Mouse (Mus musculus) layer of hippocampus, adult 18-20 months (tissue): ENCODE measurements around the gene Map3k21. TPM values are rescaled to one million over a fixed set of nuclear protein-coding genes. Genes with fewer than 3 reads are reported as not detected.
A peak's percentile ranks its signal among the peaks of the same experiment; 100 is the strongest.

Experiments
- DNase-seq, 2 experiments: peaks; one replicate each; pipeline ENCODE4 v3.0.0; 2022; ENCODE audit warnings: low spot score in 2 of 2
- long read RNA-seq: library from polyadenylated mRNA; stranded (forward); transcript quantifications from one replicate; pipeline ENCODE4 v2.0.0, GENCODE M21; 2021
- total RNA-seq, 2 experiments: library from RNA; stranded (reverse); gene quantifications; 2 replicates each; pipeline ENCODE4 v1.2.3; 2021

The Map3k21 gene
- 1 to 10 TPM; 1.3 to 1.5 TPM for total RNA-seq
- long read RNA-seq, partial matches to known transcripts, result 1 of 2 reads
- long read RNA-seq, other reads (novel, unspliced or antisense), result 1 of 2 reads

DNA sequence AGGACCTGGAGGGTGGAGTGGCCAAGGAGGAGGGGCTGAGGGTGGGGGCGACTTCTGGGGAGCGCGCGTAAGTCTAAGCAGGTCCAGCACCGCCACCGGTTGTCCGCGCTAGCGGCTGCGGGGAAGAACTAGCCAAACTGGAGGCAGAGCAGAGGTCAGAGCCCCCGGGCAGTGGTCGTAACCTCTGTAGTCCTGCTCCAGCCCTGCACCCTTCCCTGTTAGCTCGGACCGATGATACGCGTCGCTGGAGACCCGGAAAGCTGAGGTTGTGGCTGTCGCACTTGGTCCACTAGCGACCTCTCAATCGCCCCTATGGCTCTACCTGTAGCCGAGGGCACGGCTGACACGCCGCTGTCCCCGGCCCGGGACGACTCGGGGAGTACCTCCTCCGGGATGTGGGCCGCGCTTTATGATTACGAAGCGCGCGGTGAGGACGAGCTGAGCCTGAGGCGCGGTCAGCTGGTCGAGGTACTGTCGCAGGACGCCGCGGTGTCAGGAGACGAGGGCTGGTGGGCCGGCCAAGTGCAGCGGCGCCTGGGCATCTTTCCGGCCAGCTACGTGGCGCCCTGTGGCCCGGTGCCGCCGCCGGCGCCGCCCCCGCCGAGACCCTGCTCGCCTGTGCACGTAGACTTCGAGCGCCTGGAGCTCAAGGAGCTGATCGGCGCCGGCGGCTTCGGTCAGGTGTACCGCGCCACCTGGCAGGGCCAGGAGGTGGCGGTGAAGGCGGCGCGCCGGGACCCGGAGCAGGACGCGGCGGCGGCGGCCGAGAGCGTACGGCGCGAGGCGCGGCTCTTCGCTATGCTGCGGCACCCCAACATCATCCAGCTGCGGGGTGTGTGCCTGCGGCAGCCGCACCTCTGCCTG lies at the start of gene Map3k21:
Gene Map3k21 (plus strand): TSS at position 86 of the 864 bp plus-strand sequence.
- DNase-seq, result no peak

DNA sequence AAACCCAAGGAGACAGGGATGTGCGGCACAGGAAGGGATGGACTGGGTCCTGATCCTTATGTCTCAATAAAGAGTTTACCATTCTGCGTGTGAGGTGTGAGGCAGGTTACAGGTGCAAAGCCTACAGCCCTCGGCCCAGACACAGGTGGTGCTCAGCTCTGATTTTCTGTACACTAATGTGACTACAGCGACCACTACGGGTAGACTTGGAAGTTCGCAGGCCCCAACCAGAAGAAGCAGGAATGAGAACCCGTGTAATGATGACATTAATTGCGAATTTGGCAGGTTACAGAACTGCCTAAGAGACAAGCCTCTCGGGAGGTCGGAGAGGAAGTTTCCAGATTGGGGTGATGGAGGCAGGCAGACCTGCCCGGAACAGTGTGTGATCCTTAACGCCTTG lies 44.1 kb upstream of the Map3k21 start:
- DNase-seq, result no peak

DNA sequence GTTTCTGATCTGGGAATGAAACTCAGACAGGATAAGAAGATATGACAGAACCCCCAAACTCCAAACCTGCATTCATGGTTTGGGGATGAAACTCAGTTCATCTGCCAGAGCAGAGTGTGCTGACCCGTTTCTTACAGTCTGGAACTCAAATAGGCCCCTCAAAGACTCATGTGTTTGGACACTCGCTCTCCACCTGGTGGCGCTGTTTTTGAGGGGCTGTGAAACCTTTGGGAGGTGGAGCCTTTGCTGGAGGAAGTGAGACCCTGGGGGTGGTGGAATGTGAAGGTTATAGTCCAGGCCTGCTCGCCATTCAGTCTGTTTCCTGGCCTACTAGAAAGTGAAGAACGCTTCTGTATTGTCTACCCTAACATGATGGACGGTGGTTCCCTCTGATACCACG lies 41.7 kb upstream of the Map3k21 start:
- no peak for DNase-seq

DNA sequence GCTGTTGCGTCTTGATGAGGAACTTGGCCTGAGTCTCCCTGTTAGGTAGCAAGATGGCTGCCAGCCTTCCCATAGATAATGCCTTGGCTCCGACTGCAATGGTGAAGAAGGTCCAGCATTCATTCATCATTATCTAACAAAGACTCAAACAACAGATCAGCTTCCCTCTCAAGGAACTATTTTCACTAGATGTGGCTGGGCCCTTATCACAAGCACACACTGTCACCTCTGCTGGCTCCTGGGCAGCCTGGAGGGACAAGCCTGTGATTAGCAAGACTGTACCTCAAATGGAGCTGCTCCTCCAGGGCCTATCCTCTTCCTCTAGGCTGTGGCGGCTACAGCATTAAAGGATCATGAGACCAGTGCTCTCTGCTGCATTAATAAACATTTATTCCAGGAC lies 40.5 kb upstream of the Map3k21 start:
- no peak for DNase-seq

DNA sequence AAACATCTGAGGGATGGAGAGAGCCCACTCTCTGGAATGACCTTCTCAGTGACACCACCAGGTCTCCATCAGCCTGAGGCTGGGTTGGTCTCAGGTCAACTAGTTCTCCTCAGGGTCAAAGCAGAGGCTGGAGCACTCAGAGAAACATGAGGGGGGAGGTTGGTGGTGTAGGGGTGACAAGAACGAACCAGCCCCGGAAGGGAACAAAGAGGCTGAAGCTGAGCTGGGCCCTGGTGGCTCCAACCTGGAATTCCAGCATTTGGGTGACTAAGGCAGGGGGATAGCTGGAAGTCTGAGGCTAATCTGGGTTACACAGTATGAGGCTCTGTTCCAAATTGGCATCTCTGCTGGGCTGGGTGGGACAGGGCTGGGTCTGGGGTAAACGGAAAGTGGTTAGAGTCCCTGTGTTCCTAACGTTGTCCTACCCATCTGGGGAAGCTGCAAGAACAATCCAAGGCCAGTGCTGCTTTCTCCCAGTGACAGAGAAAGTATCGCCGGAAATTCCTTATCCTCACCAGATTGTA lies 40.0 kb upstream of the Map3k21 start:
- no peak for DNase-seq

DNA sequence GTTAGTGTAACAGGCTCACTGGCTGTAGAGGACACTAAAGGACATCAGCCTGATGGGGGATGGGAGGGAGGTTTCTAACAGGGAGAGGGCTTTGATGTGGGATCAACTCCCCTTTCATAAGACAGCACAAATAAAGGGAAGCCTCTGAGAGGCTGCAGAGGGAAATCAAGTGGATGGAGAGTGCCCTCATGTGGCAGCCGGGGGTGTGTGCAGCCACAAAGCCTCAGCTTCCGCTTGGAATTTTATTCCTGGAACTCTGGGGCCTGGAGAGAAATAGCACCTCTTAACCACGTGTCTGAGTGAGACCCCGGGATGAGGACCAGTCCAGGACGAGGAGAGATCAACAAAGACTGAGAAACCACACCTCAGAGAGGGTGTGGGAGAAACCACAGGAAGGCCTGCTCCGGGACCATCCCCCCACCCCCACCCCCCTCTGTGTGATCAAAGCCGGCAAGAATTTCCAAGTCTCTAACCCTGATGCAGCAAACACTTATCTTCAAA lies 39.4 kb upstream of the Map3k21 start:
- peak; percentile 52 to 83 for DNase-seq

DNA sequence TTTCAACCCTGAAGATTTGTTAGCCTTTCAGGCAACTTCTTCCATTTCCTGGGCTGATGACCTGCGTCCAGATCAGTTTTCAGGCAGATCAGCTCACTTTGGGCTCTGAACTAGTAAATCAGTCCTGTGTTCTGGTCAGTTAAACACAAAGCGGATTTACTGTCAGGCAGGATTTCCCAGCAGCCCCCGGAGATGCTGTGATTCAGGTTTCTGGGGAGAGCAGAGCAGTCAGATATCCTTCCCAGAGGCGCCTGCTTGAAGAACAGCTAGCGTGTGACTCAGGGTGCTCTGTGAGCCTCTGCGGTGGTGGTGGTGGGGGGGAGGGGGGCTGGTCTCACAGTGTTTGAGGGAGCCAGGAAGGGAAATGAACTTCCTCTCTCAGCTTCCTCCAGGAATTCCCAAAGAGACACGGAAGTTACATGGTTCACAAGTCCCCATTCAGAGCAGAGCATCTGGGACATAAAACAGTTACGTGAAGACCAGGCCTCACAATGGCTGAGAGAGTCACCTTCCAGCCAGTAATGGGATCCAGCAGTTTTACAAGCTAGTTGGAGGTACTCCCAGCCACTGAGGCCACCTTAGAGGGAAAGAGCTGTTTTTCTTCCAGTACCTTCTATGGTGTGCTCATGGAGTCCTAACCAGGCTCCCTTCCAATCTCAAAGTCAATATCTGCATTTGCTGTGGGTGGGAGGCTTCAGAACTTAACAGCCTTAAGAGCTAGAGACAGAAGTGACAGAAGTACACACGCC lies 37.6 kb upstream of the Map3k21 start:
- DNase-seq, result no peak

DNA sequence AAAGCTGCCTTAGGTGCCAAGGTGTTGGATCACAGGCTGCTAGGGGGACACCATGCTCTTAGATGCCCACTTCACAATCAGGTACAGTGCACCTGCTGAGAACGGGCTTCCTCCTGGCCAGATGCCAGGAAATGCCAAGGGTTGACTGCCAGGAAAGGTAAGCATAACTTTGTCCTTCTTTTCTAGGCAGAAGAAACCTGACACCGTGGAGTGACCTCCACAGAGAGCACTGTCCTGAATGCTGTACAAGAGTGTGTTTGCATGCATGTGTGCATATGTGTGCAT lies 37.1 kb upstream of the Map3k21 start:
- DNase-seq, result no peak

DNA sequence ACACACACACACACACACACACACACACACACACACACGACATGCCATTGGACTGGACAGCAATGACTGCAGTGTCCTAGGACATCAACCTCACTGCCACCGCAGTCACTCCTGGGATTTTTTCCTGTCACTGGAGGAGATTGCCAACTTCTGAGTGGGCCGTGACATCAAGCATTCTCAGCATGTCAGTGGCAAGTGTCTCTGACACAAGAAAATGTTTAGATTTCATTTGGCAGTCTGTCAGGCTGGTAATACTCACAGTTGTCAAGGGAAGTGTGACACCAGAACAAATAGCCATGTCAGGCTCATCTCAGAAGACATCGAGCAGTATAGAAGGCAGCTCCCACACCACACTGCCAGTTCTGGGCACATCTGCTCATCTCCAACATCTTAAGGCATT lies 29.8 kb upstream of the Map3k21 start:
- DNase-seq, result no peak

DNA sequence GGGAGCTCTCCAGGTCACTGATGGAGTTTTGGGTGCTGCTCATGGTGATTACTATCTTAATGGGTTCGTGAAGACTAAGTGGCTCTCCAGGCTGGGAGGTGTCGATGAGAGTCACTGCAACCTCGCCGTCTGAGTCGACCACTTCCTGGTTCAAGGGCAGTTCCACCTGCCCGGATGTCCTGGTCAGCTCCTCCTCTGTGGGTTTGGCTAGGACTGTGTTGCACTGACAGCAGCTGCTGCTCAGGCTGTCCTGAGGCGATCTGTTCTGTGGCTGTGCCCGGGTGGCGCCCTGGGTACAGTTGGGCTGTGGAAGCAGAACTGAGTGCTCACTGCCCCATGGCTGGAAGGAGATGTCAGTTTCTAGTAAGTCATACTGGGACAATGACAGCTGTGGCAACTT lies 22.7 kb upstream of the Map3k21 start:
- DNase-seq, result no peak

DNA sequence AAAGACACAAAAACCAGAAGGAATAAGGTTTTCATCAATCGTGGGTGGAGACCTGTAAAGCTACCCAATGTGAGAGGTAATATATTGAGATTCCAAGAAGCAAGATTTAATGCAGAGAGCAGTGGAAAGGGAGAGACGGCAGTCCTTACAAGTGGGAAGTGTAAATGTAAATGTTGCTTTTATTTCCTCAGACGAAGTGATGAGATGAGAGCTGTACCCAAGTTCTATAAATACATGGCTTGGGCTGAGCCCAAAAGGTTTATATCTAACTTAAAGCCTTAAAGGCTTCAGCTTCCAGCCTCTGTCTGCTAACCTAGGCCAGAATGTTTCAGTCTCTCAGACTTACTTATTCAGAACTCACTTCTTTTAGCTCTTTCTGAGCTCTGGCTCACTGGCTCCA lies 20.3 kb upstream of the Map3k21 start:
- no peak for DNase-seq

DNA sequence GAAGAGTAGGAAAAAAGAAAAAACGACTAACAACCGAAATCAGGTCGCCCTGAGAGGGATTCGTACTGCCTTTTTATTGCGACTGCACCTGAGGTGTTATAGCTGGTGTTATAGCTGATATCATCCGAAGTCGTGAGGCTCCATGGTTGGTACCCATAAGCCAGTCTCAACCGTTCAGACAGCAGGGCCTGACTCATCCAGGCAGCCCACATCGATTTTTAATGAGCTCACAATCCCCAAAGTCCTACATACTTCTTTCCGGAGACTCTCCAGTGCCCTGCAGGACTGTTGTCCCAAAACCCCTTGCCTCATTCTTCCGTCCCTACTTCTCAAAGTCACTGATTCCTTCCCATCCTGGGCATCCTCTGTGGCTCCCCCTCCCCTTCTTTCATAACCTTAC lies 12.9 kb upstream of the Map3k21 start:
- peak in 1 of 2 experiments; percentile 60 for DNase-seq

DNA sequence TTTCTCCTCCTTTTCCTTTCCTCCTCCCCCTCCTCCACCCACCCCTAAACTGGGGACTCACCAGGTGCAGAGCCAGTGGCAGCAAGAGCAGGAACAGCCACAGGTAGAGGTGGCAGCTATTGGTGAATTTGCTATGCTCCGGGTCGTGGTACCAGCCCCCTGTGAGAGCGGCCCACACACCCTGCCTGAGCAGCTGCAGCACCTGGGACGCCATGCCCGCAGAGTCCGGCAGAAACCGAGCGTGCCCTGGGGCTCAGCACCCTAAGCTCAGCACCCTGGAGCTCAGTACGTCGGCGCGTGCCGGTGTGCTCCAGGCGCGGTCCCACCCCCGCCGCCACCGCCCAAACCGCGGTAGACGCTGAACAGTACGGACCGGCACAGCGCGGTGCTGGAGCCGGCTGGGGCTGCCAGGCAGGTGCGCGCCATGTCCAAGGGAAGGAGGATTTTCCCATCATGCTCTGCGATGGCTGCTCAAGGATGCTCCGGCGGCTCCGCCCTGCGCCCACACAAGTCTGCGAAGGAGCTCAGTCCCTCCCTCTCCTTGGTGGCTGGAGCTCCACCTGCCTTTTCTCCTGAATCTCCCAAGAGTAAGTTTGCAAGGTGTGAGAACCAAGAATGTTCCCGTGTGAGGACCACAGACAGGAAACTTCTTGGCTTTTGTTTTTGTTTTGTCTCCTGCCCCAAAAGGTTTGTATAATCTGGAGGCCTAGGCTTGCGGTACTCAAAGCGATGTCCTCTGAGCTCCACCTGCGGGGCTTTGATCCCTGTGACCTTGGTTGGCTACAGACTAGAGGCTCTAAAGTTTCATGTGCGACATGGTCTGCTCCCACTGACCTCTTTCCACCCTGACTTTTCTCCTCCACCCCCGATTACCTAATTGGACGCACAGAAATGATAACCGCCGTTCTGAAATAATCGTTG lies 12.1 kb upstream of the Map3k21 start, which contains the start of gene Pcnx2:
Gene Pcnx2 (minus strand): TSS at position 450 of the 921 bp plus-strand sequence.
- peak; percentile 75 to 79 for DNase-seq

DNA sequence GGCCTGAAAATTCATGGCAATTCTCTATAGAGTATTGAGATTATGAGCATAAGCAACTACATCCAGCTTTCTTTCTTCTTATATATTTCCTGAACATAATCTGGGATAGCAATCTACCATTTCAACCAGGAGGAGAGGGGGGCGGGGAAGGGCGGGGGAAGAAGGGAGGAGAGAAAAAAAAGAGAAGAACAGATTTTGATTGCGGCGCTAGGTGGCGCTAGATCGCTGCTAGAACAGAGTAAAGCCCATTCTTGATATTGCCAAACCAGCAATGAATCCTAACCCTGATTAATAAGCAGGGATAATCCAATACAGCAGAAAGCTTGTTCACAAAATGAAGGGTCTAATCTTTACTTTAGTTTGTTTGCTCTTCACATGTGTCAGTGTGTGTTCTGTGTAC lies 11.4 kb upstream of the Map3k21 start:
- DNase-seq, result peak in 1 of 2 experiments; percentile 81

DNA sequence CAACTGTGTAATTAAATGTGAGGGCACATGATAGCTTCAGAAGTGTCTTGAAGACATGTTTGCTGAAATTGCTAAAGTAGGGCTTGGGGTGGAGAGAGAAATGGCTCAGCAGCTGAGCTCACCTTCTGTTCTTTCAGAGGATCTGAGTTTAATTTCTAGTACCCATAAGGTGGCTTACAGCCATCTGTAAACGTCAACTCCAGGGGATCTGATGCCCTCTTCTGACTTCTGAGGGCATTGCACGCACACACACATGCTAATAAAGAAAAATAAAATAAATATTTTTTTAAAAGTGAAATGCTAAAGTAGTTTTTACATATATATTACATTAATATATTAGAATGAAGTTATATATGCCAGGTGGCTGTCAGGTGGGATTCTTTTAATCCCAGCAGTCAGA lies 9.1 kb upstream of the Map3k21 start:
- peak in 1 of 2 experiments; percentile 28 for DNase-seq

DNA sequence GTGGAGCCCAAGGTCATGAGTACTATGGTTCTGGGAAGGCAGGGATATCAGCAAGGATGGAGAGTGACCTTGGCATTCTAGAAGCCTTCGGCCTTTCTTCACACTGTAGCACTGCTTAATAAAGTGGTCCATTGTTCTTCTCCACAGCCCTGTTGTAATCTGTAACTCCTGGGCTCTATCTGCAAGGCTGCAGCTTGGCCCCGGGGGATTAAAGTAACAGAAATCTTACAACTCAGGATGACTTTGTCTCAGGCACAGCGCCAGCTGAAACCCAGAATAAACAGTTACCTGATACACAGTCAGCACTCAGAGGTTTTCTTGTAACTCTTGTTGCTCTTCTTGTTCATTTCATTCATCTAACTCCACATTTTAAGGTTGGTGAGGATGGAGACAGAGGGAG lies 7.7 kb upstream of the Map3k21 start:
- no peak for DNase-seq

DNA sequence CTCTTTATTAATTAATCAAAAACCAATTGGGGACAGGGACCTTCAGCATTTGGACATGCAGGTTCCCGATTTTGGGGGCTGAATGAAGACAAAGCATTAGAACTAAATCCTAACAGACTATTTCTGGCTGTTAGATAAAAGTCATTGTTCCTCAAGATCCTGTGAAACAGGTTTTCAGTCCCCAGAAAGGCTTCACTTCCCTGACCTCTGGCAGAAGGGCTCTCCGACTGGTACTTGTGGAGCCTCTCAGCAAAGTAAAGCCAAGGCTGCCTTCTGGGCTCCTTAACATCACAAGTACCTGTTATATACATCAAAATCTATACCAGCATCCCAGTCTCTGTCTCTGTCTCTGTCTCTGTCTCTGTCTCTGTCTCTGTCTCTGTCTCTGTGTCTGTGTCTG lies 4.9 kb upstream of the Map3k21 start:
- DNase-seq, result no peak

DNA sequence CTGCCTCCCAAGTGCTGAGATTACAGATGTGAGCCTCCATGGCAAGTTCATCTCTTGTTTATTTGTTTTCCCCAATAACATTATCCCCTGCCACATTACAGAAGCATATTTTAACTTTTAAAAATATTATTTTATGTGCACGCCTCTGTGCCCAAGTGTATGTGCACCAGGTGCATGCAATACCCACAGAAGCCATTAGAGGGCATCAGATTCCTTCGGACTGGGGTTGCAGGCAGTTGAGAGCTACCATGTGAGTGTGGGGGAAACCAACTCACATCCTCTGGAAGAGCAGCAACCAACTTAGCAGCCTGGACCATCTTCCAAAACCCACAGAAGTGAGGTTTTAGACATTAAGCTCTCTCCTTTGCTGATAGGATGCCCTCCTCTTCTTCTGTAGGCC lies 2.9 kb upstream of the Map3k21 start:
- DNase-seq, result no peak

DNA sequence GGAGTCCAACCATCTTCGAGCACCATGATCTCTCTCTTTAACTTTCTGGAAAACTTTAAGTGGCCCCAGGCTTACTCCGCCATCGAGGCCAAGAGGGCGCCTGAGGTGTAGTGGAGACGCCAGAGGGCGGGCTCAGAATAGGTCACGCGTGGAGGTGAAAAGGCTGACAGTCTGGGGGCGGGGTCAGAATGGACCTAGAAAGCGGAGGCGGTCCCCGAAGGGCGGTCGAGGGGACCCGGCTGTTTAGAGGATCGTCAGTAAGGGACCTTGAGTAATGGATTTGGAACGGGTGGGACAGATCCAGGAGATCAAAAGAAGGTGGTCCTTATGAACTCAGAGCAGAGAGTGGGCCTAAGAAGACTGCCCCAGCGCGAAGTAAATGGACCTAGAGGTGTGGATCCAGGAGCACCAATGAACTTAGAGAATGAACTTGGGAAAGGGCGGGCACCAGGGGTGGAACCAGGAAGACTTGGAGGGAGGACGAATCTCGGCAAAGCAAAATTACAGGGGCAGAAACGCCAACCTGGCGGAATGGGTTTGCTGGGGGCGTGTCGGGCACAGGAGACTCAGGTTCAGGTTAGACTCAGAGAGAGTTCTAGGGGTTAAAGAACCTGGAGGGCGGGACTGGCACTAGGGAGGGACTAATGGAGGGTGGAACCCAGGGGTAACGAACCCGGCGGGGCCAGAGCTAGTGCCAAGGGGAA lies 437 bp upstream of the Map3k21 start:
- no peak for DNase-seq

DNA sequence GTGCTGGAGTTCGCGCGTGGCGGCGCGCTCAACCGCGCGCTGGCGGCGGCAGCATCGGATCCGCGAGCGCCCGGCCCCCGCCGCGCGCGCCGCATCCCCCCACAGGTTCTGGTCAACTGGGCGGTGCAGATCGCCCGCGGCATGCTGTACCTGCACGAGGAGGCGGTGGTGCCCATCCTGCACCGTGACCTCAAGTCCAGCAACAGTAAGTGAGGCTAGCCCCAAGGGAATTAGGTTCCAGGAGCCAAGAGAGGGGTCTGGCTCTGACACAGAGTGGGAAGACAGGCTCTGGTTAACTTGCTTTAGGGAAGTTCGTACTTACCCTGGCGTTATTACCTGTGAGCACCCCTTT lies 955 bp downstream of the Map3k21 start:
- no peak for DNase-seq
